Mouse (Mus musculus): ENCODE measurements around the gene Fcgr3.

DNA sequence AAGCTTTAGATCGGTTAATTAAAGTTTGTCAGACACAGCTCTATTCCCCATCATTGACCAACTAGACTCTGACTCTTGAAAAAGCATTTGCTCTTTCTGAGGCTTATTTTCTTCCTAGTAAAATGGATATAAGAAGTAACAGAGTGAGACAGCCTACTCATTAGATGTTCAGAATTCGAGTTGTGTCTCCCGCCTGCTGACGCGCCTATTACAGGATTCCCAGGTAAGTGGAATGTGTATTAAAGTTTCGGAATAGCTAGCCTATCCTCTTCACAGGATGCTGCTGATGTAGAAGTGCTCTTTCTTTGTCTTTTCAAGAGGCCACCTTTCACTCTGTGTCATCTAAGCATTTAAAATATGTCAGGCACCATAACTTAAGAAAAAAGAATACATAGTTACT, 25.6 kb downstream of the Fcgr3 start:
- TF ChIP-seq CTCF (IDR thresholded peaks at IDR 0.05; ENCODE audit: low read depth, low read length): no peak
- no peak for TF ChIP-seq POLR2A (IDR thresholded peaks at IDR 0.05; ENCODE audit: extremely low read depth, insufficient read depth, low read length)
